Mouse (Mus musculus) spleen, adult 2 months (tissue): ENCODE data around the gene Clic3.

Experiments
- CTCF ChIP-seq: fragments of 200-500 bp; IDR thresholded peaks from 2 replicates; pipeline ENCODE4 v1.5.1; 2011; ENCODE audit warnings: mild to moderate bottlenecking, inconsistent platforms; ENCODE audit not compliant: insufficient read depth, insufficient read length, insufficient replicate concordance; ENCODE audit errors: extremely low read depth
- POLR2A ChIP-seq: fragments of 200-500 bp; IDR thresholded peaks from 2 replicates; pipeline ENCODE4 v1.6.1; 2011; ENCODE audit warnings: low read depth, low read length, inconsistent platforms

DNA sequence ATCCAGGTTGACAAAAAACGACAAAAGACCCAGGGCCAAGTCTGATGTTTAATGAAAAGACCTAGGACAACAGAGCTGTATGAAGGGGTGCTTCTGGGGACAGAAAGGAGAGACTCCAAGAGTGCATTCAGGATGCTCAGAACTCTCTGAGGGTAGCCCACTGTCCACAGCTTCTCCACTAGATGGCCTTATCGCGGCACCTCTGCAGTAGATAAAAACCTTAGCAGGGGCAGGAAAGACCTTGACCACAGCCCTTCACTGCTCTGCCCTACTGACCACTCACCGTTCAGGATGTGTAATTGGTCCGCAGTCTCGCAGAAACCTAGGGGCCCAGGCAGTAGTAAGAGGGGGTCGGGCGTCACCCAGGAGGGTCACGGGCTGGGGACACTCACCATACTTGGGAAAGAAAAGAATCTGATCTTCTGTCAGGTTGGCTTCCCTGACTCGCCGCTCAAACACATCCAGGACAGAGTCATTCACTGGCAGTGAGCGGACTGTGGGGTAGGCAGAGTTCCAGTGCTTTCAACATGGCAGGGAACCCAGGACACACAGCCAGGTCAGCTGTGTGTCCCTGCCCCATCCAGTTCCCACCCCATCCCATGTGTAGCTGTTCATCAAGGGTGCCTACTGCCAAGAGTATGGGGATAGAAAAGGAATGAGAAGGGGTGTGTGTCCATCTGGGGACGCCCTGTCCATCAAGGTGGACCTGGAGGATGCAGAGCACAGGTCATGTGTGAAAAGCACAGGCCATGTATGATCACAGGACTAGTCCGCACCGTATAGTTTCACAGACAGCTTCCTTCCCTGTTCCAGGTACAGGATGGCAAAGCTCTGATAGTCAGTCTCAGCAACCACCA is 42.2 kb downstream of the Clic3 start:
- TF ChIP-seq CTCF: no peak
- TF ChIP-seq POLR2A: no peak
